Mouse (Mus musculus) stomach, embryonic 16.5 days (tissue): ENCODE measurements at regions not wholly inside any gene's neighbourhood (a gene's known extent, or its start where the extent isn't known, plus 50 kb on each side); places are given as distances from the start of the nearest gene placed in this dataset.

Experiments
- ATAC-seq: fragments of 200-750 bp; cut with Nextera tagmentation; 2 replicates; pipeline ENCODE4 v1.8.0; 2017; ENCODE audit warnings: moderate number of reproducible peaks, moderate TSS enrichment; ENCODE audit not compliant: insufficient read depth, low FRiP score
- H3K27ac ChIP-seq: fragments of 300-500 bp; sonication (generic); 2 replicates; pipeline ENCODE4 v1.5.1; 2014; ENCODE audit warnings: low read length
- H3K27me3 ChIP-seq: fragments of 300-500 bp; sonication (generic); 2 replicates; pipeline ENCODE4 v1.6.1; 2014; ENCODE audit warnings: low read length, control low read depth, mixed read lengths; ENCODE audit not compliant: control insufficient read depth, insufficient read depth
- H3K36me3 ChIP-seq: fragments of 300-500 bp; sonication (generic); 2 replicates; pipeline ENCODE4 v1.6.1; 2014; ENCODE audit warnings: low read length; ENCODE audit not compliant: control insufficient read depth, insufficient read depth
- H3K4me1 ChIP-seq: fragments of 300-500 bp; sonication (generic); 2 replicates; pipeline ENCODE4 v1.6.1; 2014; ENCODE audit warnings: low read length, control low read depth, mixed read lengths; ENCODE audit not compliant: control insufficient read depth, insufficient read depth
- H3K4me2 ChIP-seq: fragments of 300-500 bp; sonication (generic); 2 replicates; pipeline ENCODE4 v1.6.1; 2014; ENCODE audit warnings: low read depth, low read length, mixed read lengths
- H3K4me3 ChIP-seq: fragments of 300-500 bp; sonication (generic); replicated peaks from 2 replicates; pipeline ENCODE4 v1.5.1; 2014; ENCODE audit warnings: mild to moderate bottlenecking, low read length
- H3K9ac ChIP-seq: fragments of 300-500 bp; sonication (generic); 2 replicates; pipeline ENCODE4 v1.6.1; 2014; ENCODE audit warnings: low read length
- H3K9me3 ChIP-seq: fragments of 300-500 bp; sonication (generic); replicated peaks from 2 replicates; pipeline ENCODE4 v1.6.1; 2016; ENCODE audit warnings: low read length, control low read depth; ENCODE audit not compliant: control insufficient read depth
- WGBS: fragments of 180-500 bp; shearing (Covaris S2); extraction: QIAGEN DNeasy Blood & Tissue Kit; methylation state at CpG from one replicate; pipeline ENCODE4 v1.1.7; 2014; 5-methylcytosine and 5-hydroxymethylcytosine counted together

- no peak overlapping the region for H3K4me3 ChIP-seq
- no peak for ATAC-seq
Measured at GRCm38 (mm10) chr7:37095839-37096238, 397.9 kb downstream of the Tshz3 start.

GRCm38 (mm10) chr7:37096291-37096690 is 398.4 kb downstream of the Tshz3 start:
- Histone ChIP-seq H3K9me3 (no peaks in the 10 kb centered on the region), H3K4me2 (no peak overlapping the region), H3K36me3 (no peaks in the 10 kb centered on the region), H3K4me3 (no peak overlapping the region), H3K9ac (no peak overlapping the region), H3K4me1 (no peaks in the 10 kb centered on the region), H3K27me3 (no peaks in the 10 kb centered on the region), H3K27ac (no peak overlapping the region)
- ATAC-seq = no peak
- 74% methylated on average over 5 of the region's 5 CpGs for WGBS

More at GRCm38 (mm10) chr7:37095839-37096238, 397.9 kb downstream of the Tshz3 start:
- Histone ChIP-seq H3K9me3 (no peaks in the 10 kb centered on the region), H3K9ac (no peak overlapping the region), H3K27me3 (no peaks in the 10 kb centered on the region), H3K36me3 (no peaks in the 10 kb centered on the region), H3K4me1 (no peaks in the 10 kb centered on the region), H3K4me2 (no peak overlapping the region), H3K27ac (no peak overlapping the region)
- 63% methylated on average over 11 of the region's 11 CpGs for WGBS

- Histone ChIP-seq H3K4me2 (no peak overlapping the region), H3K9me3 (no peaks in the 10 kb centered on the region), H3K27ac (no peak overlapping the region), H3K4me3 (no peak overlapping the region), H3K4me1 (no peaks in the 10 kb centered on the region), H3K9ac (no peak overlapping the region), H3K27me3 (no peaks in the 10 kb centered on the region), H3K36me3 (no peaks in the 10 kb centered on the region)
- WGBS = 24% methylated on average over 5 of the region's 5 CpGs
- ATAC-seq = no peak
Measured at GRCm38 (mm10) chr7:37098950-37099349, 401.0 kb downstream of the Tshz3 start.

- no peak overlapping the region for H3K9ac ChIP-seq
- H3K4me2 ChIP-seq = no peak overlapping the region
- H3K27me3 ChIP-seq = no peaks in the 10 kb centered on the region
- H3K4me3 ChIP-seq = no peak overlapping the region
- ATAC-seq = no peak
- H3K9me3 ChIP-seq = no peaks in the 10 kb centered on the region
- no peak overlapping the region for H3K27ac ChIP-seq
- WGBS = 58% methylated on average over 9 of the region's 9 CpGs
- no peaks in the 10 kb centered on the region for H3K36me3 ChIP-seq
- H3K4me1 ChIP-seq = no peaks in the 10 kb centered on the region
Measured at GRCm38 (mm10) chr7:37104671-37105070, 406.8 kb downstream of the Tshz3 start.

- 56% methylated on average over 6 of the region's 6 CpGs for WGBS
- ATAC-seq = no peak
- no peaks in the 10 kb centered on the region for H3K36me3 ChIP-seq
- no peak overlapping the region for H3K4me2 ChIP-seq
- no peak overlapping the region for H3K27ac ChIP-seq
- no peak overlapping the region for H3K9ac ChIP-seq
- no peaks in the 10 kb centered on the region for H3K27me3 ChIP-seq
- H3K9me3 ChIP-seq = no peaks in the 10 kb centered on the region
- no peak overlapping the region for H3K4me3 ChIP-seq
- H3K4me1 ChIP-seq = no peaks in the 10 kb centered on the region
Measured at GRCm38 (mm10) chr7:37111071-37111470, 413.2 kb downstream of the Tshz3 start.

GRCm38 (mm10) chr7:37120776-37121175 is 422.9 kb downstream of the Tshz3 start:
- Histone ChIP-seq H3K4me2 (no peak overlapping the region), H3K4me3 (no peak overlapping the region), H3K4me1 (no peaks in the 10 kb centered on the region), H3K36me3 (no peaks in the 10 kb centered on the region), H3K9me3 (no peaks in the 10 kb centered on the region), H3K27ac (no peak overlapping the region), H3K9ac (no peak overlapping the region), H3K27me3 (no peaks in the 10 kb centered on the region)
- no peak for ATAC-seq
- WGBS = 86% methylated on average over 4 of the region's 4 CpGs

GRCm38 (mm10) chr7:37140191-37140590 is 442.3 kb downstream of the Tshz3 start:
- Histone ChIP-seq H3K4me1 (no peaks in the 10 kb centered on the region), H3K27ac (no peak overlapping the region), H3K27me3 (no peaks in the 10 kb centered on the region), H3K9ac (no peak overlapping the region), H3K9me3 (no peaks in the 10 kb centered on the region), H3K36me3 (no peaks in the 10 kb centered on the region), H3K4me2 (no peak overlapping the region), H3K4me3 (no peak overlapping the region)
- ATAC-seq = no peak
- 85% methylated on average over 12 of the region's 12 CpGs for WGBS

GRCm38 (mm10) chr7:37142780-37143179 is 444.9 kb downstream of the Tshz3 start:
- Histone ChIP-seq H3K4me1 (peaks cover 6% of the 10 kb centered on the region; the same call in 1 of the 2 replicates), H3K9ac (no peak overlapping the region), H3K9me3 (no peaks in the 10 kb centered on the region), H3K4me3 (no peak overlapping the region), H3K36me3 (no peaks in the 10 kb centered on the region), H3K27me3 (no peaks in the 10 kb centered on the region), H3K4me2 (no peak overlapping the region), H3K27ac (no peak overlapping the region)
- no peak for ATAC-seq
- 62% methylated on average over 5 of the region's 5 CpGs for WGBS

GRCm38 (mm10) chr7:37144303-37144702 is 446.4 kb downstream of the Tshz3 start:
- Histone ChIP-seq H3K27me3 (no peaks in the 10 kb centered on the region), H3K9me3 (no peaks in the 10 kb centered on the region), H3K4me1 (peaks cover 6% of the 10 kb centered on the region; the same call in 1 of the 2 replicates), H3K27ac (no peak overlapping the region), H3K36me3 (no peaks in the 10 kb centered on the region), H3K4me2 (no peak overlapping the region), H3K9ac (no peak overlapping the region), H3K4me3 (no peak overlapping the region)
- no peak for ATAC-seq
- 45% methylated on average over 6 of the region's 6 CpGs for WGBS

GRCm38 (mm10) chr7:37149711-37150110 is 451.8 kb downstream of the Tshz3 start:
- H3K4me3 ChIP-seq = no peak overlapping the region
- H3K9ac ChIP-seq = no peak overlapping the region
- 62% methylated on average over 5 of the region's 5 CpGs for WGBS
- H3K9me3 ChIP-seq = no peaks in the 10 kb centered on the region
- peaks cover 6% of the 10 kb centered on the region; the same call in 1 of the 2 replicates for H3K4me1 ChIP-seq
- no peak for ATAC-seq
- H3K27ac ChIP-seq = no peak overlapping the region
- H3K27me3 ChIP-seq = no peaks in the 10 kb centered on the region
- no peak overlapping the region for H3K4me2 ChIP-seq
- H3K36me3 ChIP-seq = no peaks in the 10 kb centered on the region
